Mouse (Mus musculus): Measurements from ENCODE around the gene Copg2. TPM values are rescaled to one million over a fixed set of nuclear protein-coding genes. Genes with fewer than 3 reads are reported as not detected.

The Copg2 gene
- polyA plus RNA-seq, 1 experiment, result 81.8 TPM

DNA sequence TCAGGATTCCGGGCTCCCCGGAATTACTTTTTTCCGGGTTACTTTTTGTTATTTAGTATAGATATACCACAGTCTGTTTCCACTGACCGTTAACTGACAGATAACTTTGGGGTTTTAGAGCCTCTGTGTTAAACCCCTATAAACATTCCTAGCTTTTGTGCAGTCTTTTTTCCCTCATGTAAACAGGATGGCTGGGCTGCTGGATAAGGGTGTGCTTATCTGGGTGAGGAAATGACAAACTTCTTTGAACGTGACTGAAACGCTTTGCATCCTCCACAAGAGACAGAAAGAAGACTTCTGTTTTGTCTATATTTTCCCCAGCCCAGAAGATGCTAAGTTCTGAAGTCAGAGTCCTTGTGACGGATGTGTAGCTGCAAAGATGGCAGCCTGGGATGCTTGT is 184.1 kb downstream of the Copg2 start:
- Histone ChIP-seq H3K36me3 (ENCODE audit: control insufficient read depth, insufficient read depth, low read length, poor library complexity, severe bottlenecking) (no peaks in the 10 kb centered on the region), H3K9me3 (replicated peaks; ENCODE audit: control insufficient read depth, insufficient read depth, low read length, poor library complexity, severe bottlenecking) (no peaks in the 10 kb centered on the region), H3K4me3 (ENCODE audit: low read depth, low read length) (no peak overlapping the region), H3K9ac (ENCODE audit: low read depth, poor library complexity, severe bottlenecking) (no peak overlapping the region), H3K27me3 (ENCODE audit: control insufficient read depth, insufficient read depth, low read length, poor library complexity, severe bottlenecking) (no peaks in the 10 kb centered on the region), H3K4me1 (ENCODE audit: control insufficient read depth, insufficient read depth, low read length) (no peaks in the 10 kb centered on the region), H3K27ac (ENCODE audit: insufficient read depth, low read length) (no peak overlapping the region)
- TF ChIP-seq EP300 (IDR thresholded peaks at IDR 0.05; ENCODE audit: insufficient read depth, low read depth, low read length) (no peak), POLR2A (IDR thresholded peaks at IDR 0.05; ENCODE audit: insufficient read depth, low read length) (no peak), CTCF (IDR thresholded peaks at IDR 0.05; ENCODE audit: low read depth, low read length) (no peak)

DNA sequence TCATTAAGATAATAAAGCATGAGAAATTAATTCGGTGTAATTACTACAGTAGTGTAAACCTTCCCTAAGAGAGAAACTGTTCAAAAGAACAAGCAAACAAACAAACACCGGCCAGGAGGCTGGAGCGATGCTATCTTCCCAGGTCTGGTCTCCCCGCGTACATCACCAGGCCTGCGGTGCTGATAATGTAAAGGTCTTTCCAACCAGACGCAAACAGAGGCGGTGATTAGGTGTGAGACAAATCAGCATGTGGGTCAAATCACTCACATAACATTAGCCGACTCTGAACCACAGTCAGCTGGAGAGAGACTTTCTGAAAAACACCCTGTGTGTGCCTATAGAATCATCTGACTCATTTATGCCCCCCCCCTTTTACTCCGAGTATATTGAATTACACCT is 185.2 kb downstream of the Copg2 start:
- Histone ChIP-seq H3K27ac (ENCODE audit: insufficient read depth, low read length) (no peak overlapping the region), H3K4me1 (ENCODE audit: control insufficient read depth, insufficient read depth, low read length) (no peaks in the 10 kb centered on the region), H3K4me3 (ENCODE audit: low read depth, low read length) (no peak overlapping the region)

DNA sequence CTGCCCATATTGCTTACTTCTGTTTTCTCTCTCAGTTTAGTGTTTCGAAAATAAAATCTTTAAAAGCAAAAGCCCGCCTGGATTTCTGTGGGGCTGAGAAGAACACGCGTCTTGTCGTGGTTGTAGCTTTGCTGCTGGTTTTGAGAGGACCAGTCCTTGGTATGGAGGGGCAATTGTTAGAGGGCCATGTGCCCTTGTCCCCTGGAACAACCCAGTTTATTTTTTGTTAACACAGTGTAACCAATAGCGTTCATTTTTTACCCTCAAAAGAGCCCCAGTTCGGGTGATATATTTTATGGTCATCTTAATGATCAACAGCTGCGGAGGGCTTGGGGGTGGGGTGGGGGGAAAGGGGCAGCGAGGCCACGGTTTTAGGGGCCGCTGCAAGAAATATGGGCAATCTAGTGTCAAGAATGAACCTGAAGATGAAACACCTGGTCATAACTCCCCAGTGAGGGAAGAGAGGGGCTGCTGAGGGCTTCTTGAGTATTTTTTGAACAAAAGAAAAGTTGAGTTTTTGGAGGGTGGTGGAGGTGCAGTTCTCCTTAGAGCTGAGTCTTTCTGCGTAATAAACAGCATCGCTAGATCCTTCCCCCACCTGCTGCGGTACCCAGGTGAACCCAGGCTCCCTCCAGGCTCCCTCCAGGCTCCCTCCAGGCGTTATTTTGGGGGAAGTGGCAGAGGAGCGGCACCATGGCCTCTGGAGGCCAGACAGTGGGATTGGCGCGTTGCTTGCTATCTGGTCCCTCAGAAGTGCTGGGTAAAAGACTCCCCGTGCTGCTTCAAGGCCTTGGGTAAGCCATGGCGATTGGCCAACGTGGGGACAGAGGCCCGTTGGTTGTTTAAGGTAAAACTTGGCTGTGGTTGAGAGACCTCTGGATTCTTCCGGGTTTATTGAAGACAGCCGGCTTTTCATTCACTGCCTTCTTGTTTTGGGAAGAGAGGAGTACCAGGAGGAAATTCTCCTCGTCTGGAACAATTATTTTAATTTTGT is 185.9 kb downstream of the Copg2 start:
- Histone ChIP-seq H3K4me3 (ENCODE audit: low read depth, low read length) (no peak overlapping the region), H3K27ac (ENCODE audit: insufficient read depth, low read length) (no peak overlapping the region), H3K27me3 (ENCODE audit: control insufficient read depth, insufficient read depth, low read length, poor library complexity, severe bottlenecking) (no peaks in the 10 kb centered on the region), H3K4me1 (ENCODE audit: control insufficient read depth, insufficient read depth, low read length) (no peaks in the 10 kb centered on the region), H3K9me3 (replicated peaks; ENCODE audit: control insufficient read depth, insufficient read depth, low read length, poor library complexity, severe bottlenecking) (no peaks in the 10 kb centered on the region), H3K9ac (ENCODE audit: low read depth, poor library complexity, severe bottlenecking) (no peak overlapping the region), H3K36me3 (ENCODE audit: control insufficient read depth, insufficient read depth, low read length, poor library complexity, severe bottlenecking) (no peaks in the 10 kb centered on the region)
- TF ChIP-seq POLR2A (IDR thresholded peaks at IDR 0.05; ENCODE audit: insufficient read depth, low read length) (no peak), EP300 (IDR thresholded peaks at IDR 0.05; ENCODE audit: insufficient read depth, low read depth, low read length) (no peak), CTCF (IDR thresholded peaks at IDR 0.05; ENCODE audit: low read depth, low read length) (no peak)

More for the DNA sequence above, 185.2 kb downstream of the Copg2 start:
- H3K9me3 ChIP-seq (replicated peaks; ENCODE audit: control insufficient read depth, insufficient read depth, low read length, poor library complexity, severe bottlenecking), result no peaks in the 10 kb centered on the region
- no peak for TF ChIP-seq EP300 (IDR thresholded peaks at IDR 0.05; ENCODE audit: insufficient read depth, low read depth, low read length)
- TF ChIP-seq CTCF (IDR thresholded peaks at IDR 0.05; ENCODE audit: low read depth, low read length), result no peak
- no peak for TF ChIP-seq POLR2A (IDR thresholded peaks at IDR 0.05; ENCODE audit: insufficient read depth, low read length)
- H3K27me3 ChIP-seq (ENCODE audit: control insufficient read depth, insufficient read depth, low read length, poor library complexity, severe bottlenecking), result no peaks in the 10 kb centered on the region
- no peaks in the 10 kb centered on the region for H3K36me3 ChIP-seq (ENCODE audit: control insufficient read depth, insufficient read depth, low read length, poor library complexity, severe bottlenecking)
- H3K9ac ChIP-seq (ENCODE audit: low read depth, poor library complexity, severe bottlenecking), result no peak overlapping the region

DNA sequence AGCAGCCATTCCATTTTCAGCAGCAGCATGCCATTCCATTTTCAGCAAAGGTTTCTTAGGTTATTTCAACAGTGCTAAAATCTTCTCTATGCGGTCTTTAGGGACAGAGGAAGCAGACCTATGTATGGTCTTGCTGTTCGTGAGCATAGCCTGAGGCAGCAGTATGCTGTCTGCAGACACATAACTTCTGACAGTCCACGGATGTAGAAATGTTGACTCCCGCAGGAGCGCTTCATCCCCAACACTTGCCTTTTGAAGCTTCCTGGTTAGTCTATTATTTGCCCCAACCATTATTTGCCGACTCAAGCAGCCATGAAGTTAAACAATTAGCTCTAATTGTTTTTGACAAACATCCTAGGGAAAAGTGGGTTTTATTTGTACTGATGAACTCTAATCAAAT is 187.5 kb downstream of the Copg2 start:
- Histone ChIP-seq H3K36me3 (ENCODE audit: control insufficient read depth, insufficient read depth, low read length, poor library complexity, severe bottlenecking) (no peaks in the 10 kb centered on the region), H3K9me3 (replicated peaks; ENCODE audit: control insufficient read depth, insufficient read depth, low read length, poor library complexity, severe bottlenecking) (no peaks in the 10 kb centered on the region), H3K9ac (ENCODE audit: low read depth, poor library complexity, severe bottlenecking) (no peak overlapping the region), H3K4me3 (ENCODE audit: low read depth, low read length) (no peak overlapping the region), H3K27me3 (ENCODE audit: control insufficient read depth, insufficient read depth, low read length, poor library complexity, severe bottlenecking) (no peaks in the 10 kb centered on the region), H3K4me1 (ENCODE audit: control insufficient read depth, insufficient read depth, low read length) (no peaks in the 10 kb centered on the region), H3K27ac (ENCODE audit: insufficient read depth, low read length) (no peak overlapping the region)
- TF ChIP-seq POLR2A (IDR thresholded peaks at IDR 0.05; ENCODE audit: insufficient read depth, low read length) (no peak), EP300 (IDR thresholded peaks at IDR 0.05; ENCODE audit: insufficient read depth, low read depth, low read length) (no peak), CTCF (IDR thresholded peaks at IDR 0.05; ENCODE audit: low read depth, low read length) (no peak)

DNA sequence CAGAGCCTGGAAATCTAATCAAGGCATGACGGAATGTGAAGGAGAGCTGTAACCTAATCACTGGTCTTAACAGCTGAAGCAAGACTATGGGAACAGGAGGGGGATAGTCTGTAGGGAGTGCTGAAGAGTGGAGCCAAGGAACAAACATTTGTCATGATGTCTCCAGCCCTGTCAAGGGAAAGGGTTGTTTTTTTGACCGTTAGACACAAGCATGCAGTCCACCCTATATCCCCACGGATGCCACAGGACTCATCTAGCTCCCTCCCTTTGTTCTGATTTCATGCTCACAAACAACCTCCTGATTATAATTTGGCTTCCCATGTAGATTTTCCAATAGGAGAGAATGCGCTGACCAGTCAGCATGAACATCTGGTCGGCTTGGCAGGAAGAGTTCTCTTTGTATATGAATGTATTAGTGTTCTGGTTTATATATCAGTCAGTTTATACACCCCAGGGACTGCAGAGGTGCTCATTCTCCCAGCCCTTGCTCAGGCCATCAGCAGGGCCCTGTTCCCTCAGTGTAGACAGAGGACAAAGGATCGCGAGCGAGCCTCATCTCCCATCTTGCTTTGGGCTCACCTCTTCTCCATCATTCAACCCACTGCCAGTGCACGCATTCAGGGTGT is 192.5 kb downstream of the Copg2 start:
- H3K36me3 ChIP-seq (ENCODE audit: control insufficient read depth, insufficient read depth, low read length, poor library complexity, severe bottlenecking), result no peaks in the 10 kb centered on the region
- TF ChIP-seq EP300 (IDR thresholded peaks at IDR 0.05; ENCODE audit: insufficient read depth, low read depth, low read length) (no peak), POLR2A (IDR thresholded peaks at IDR 0.05; ENCODE audit: insufficient read depth, low read length) (no peak), CTCF (IDR thresholded peaks at IDR 0.05; ENCODE audit: low read depth, low read length) (no peak)
- no peaks in the 10 kb centered on the region for H3K9me3 ChIP-seq (replicated peaks; ENCODE audit: control insufficient read depth, insufficient read depth, low read length, poor library complexity, severe bottlenecking)
- H3K27ac ChIP-seq (ENCODE audit: insufficient read depth, low read length), result no peak overlapping the region
- H3K27me3 ChIP-seq (ENCODE audit: control insufficient read depth, insufficient read depth, low read length, poor library complexity, severe bottlenecking), result no peaks in the 10 kb centered on the region
- no peaks in the 10 kb centered on the region for H3K4me1 ChIP-seq (ENCODE audit: control insufficient read depth, insufficient read depth, low read length)
- H3K4me3 ChIP-seq (ENCODE audit: low read depth, low read length), result no peak overlapping the region
- H3K9ac ChIP-seq (ENCODE audit: low read depth, poor library complexity, severe bottlenecking), result no peak overlapping the region

DNA sequence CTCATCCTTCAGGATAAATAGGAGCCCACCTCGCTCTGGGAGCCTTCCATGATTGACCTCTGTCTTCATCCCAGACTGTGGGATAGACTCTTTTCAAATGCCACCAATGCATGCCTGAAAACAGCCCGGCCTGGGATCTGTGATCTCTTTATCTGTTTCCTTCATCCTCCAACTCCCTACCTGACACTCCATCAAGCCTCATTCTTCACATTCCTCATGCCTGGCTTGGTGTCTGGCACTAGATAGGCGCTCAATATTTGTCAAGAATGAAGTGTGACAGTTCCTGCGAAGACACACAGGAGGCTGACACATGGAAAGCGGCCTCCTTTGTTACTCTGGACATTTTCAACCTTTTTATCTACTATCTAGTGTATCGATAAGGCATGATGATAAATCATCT is 193.1 kb downstream of the Copg2 start:
- H3K27me3 ChIP-seq (ENCODE audit: control insufficient read depth, insufficient read depth, low read length, poor library complexity, severe bottlenecking), result no peaks in the 10 kb centered on the region
- H3K27ac ChIP-seq (ENCODE audit: insufficient read depth, low read length), result no peak overlapping the region
- no peaks in the 10 kb centered on the region for H3K4me1 ChIP-seq (ENCODE audit: control insufficient read depth, insufficient read depth, low read length)
- no peaks in the 10 kb centered on the region for H3K9me3 ChIP-seq (replicated peaks; ENCODE audit: control insufficient read depth, insufficient read depth, low read length, poor library complexity, severe bottlenecking)
- TF ChIP-seq POLR2A (IDR thresholded peaks at IDR 0.05; ENCODE audit: insufficient read depth, low read length) (no peak), CTCF (IDR thresholded peaks at IDR 0.05; ENCODE audit: low read depth, low read length) (no peak), EP300 (IDR thresholded peaks at IDR 0.05; ENCODE audit: insufficient read depth, low read depth, low read length) (no peak)
- no peaks in the 10 kb centered on the region for H3K36me3 ChIP-seq (ENCODE audit: control insufficient read depth, insufficient read depth, low read length, poor library complexity, severe bottlenecking)
- H3K4me3 ChIP-seq (ENCODE audit: low read depth, low read length), result no peak overlapping the region
- no peak overlapping the region for H3K9ac ChIP-seq (ENCODE audit: low read depth, poor library complexity, severe bottlenecking)

Data from ES-Bruce4 (cell line).